Mouse (Mus musculus) G1E (cell line): Measurements from ENCODE around the gene Nutf2-ps1.

Experiments
- CTCF ChIP-seq: IDR thresholded peaks from 2 replicates; pipeline ENCODE4 v1.5.1; 2012; ENCODE audit warnings: low read depth, low read length, inconsistent platforms, mixed read lengths
- GATA1 ChIP-seq: IDR thresholded peaks from 2 replicates; pipeline ENCODE4 v1.6.1; 2012; ENCODE audit warnings: borderline replicate concordance, low read length, inconsistent platforms, mixed read lengths
- GATA2 ChIP-seq: IDR thresholded peaks from 2 replicates; pipeline ENCODE4 v1.6.1; 2012; ENCODE audit warnings: low read depth, low read length, inconsistent platforms, borderline replicate concordance
- POLR2AphosphoS5 ChIP-seq: IDR thresholded peaks from 2 replicates; pipeline ENCODE4 v1.6.1; 2012; ENCODE audit warnings: low read depth, low read length, inconsistent platforms; ENCODE audit not compliant: insufficient replicate concordance
- TAL1 ChIP-seq: conservative IDR thresholded peaks from 2 replicates; pipeline ENCODE4 v1.6.1; 2012; ENCODE audit warnings: low read depth, low read length, inconsistent platforms, mixed read lengths

DNA sequence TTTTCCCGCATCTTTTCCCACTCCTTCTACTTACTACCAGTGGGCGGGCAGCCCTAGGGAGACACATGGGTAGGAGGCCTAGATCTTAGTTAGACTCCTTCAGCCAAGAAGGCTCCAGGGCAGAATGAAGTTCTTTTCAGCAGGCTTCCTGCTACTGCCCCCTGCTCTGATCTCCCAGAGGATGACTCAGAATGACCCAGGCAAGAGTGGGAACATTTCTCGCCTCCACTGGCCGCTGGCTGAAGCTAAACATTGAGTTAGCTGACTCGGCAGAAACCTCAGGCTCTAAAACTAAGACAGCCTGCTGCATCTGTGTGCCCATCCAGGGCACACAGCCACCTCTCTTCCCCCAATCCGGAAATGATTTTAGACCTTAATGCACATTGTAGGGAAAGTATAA, 36.1 kb downstream of the Nutf2-ps1 start:
- no peak for TF ChIP-seq CTCF
- TF ChIP-seq GATA1, result no peak
- TF ChIP-seq POLR2AphosphoS5, result no peak
- TF ChIP-seq TAL1, result no peak
- no peak for TF ChIP-seq GATA2
